Mouse (Mus musculus) lung, adult 2 months (tissue): ENCODE data around the gene Clec4f.

Source experiments
- CTCF ChIP-seq: fragments of 200-500 bp; IDR thresholded peaks from 2 replicates; pipeline ENCODE4 v1.5.1; 2011; ENCODE audit warnings: mild to moderate bottlenecking, low read length, control low read depth; ENCODE audit not compliant: insufficient read depth
- POLR2A ChIP-seq: fragments of 200-500 bp; IDR thresholded peaks from 2 replicates; pipeline ENCODE4 v1.6.1; 2011; ENCODE audit warnings: low read depth, mild to moderate bottlenecking, control low read depth, low read length, borderline replicate concordance; ENCODE audit errors: extremely low read depth

GRCm38 (mm10) chr6:83619955-83620354 is 36.0 kb downstream of the Clec4f start:
- TF ChIP-seq POLR2A (no peak), CTCF (no peak)
